Mouse (Mus musculus) layer of hippocampus, adult 9-11 months (tissue): ENCODE data around the gene Olfr517.

ENCODE experiments used
- DNase-seq: peaks from one replicate; pipeline ENCODE4 v3.0.0; 2022

Olfr517 gene

GRCm38 (mm10) chr7:108872279-108872678 lies at the start of gene Olfr517:
TSS of gene Olfr517 (minus strand) at chr7:108872379.
- no peak for DNase-seq

GRCm38 (mm10) chr7:108903969-108904368 lies 31.8 kb upstream of the Olfr517 start:
- no peak for DNase-seq

- DNase-seq = no peak
These were observed 22.1 kb upstream of the Olfr517 start, which contains the start of gene Olfr519 for GRCm38 (mm10) chr7:108894320-108894719. TSS of gene Olfr519 (minus strand) at chr7:108894420.

- DNase-seq = no peak
These were observed 12.7 kb upstream of the Olfr517 start, which contains the start of gene Olfr518 for GRCm38 (mm10) chr7:108884906-108885305. TSS of gene Olfr518 (minus strand) at chr7:108885006.

GRCm38 (mm10) chr7:108850429-108850828 lies 21.8 kb downstream of the Olfr517 start, which contains the start of gene Olfr516:
TSS of gene Olfr516 (minus strand) at chr7:108850529.
- DNase-seq = no peak

DNA sequence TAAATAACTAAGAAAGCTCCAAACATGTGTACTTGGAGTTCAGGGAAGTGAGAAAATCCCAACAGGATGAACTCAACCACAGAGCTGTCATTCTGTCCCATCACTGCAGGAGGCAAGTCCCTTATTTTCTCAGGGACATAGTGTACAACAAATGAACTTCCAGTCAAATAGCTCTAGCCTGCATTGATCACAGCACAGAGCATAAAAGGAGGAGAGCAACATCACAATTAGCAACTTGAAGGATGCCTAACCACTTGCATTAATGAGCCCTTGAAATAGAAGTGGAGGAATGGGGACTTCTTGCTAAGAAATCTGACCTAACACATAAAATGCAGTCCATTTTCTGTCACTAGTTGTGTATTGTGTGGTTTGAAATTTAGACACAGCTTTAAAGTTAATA lies 46.3 kb downstream of the Olfr517 start, which contains the start of gene Olfr514:
TSS of gene Olfr514 (minus strand) at position 101 of the 400 bp plus-strand sequence.
- no peak for DNase-seq
